Mouse (Mus musculus) embryonic facial prominence, embryonic 12.5 days (tissue): ENCODE measurements at regions not wholly inside any gene's neighbourhood (a gene's known extent, or its start where the extent isn't known, plus 50 kb on each side); places are given as distances from the start of the nearest gene placed in this dataset.

Experiments
- ATAC-seq: fragments of 200-750 bp; cut with Nextera tagmentation; 2 replicates; pipeline ENCODE4 v1.8.0; 2017; ENCODE audit not compliant: insufficient number of reproducible peaks, insufficient read depth, low FRiP score, low TSS enrichment
- H3K27ac ChIP-seq: fragments of 300-500 bp; sonication (generic); 2 replicates; pipeline ENCODE4 v1.5.1; 2016; ENCODE audit warnings: mild to moderate bottlenecking
- H3K27me3 ChIP-seq: fragments of 300-500 bp; sonication (generic); 2 replicates; pipeline ENCODE4 v1.6.1; 2016; ENCODE audit warnings: mild to moderate bottlenecking, moderate library complexity
- H3K36me3 ChIP-seq: fragments of 300-500 bp; sonication (generic); 2 replicates; pipeline ENCODE4 v1.6.1; 2016; ENCODE audit warnings: mild to moderate bottlenecking
- H3K4me1 ChIP-seq: fragments of 300-500 bp; sonication (generic); 2 replicates; pipeline ENCODE4 v1.6.1; 2016
- H3K4me2 ChIP-seq: fragments of 300-500 bp; sonication (generic); replicated peaks from 2 replicates; pipeline ENCODE4 v1.6.1; 2016; ENCODE audit warnings: mild to moderate bottlenecking, moderate library complexity
- H3K4me3 ChIP-seq: fragments of 300-500 bp; sonication (generic); 2 replicates; pipeline ENCODE4 v1.5.1; 2016; ENCODE audit warnings: mild to moderate bottlenecking
- H3K9ac ChIP-seq: fragments of 300-500 bp; sonication (generic); 2 replicates; pipeline ENCODE4 v1.6.1; 2016; ENCODE audit warnings: mild to moderate bottlenecking, moderate library complexity
- H3K9me3 ChIP-seq: fragments of 300-500 bp; sonication (generic); 2 replicates; pipeline ENCODE4 v1.6.1; 2016; ENCODE audit warnings: mild to moderate bottlenecking, moderate library complexity
- WGBS: fragments of 180-500 bp; shearing (Covaris S2); methylation state at CpG from one replicate; pipeline ENCODE4 v1.1.7; 2016; 5-methylcytosine and 5-hydroxymethylcytosine counted together

DNA sequence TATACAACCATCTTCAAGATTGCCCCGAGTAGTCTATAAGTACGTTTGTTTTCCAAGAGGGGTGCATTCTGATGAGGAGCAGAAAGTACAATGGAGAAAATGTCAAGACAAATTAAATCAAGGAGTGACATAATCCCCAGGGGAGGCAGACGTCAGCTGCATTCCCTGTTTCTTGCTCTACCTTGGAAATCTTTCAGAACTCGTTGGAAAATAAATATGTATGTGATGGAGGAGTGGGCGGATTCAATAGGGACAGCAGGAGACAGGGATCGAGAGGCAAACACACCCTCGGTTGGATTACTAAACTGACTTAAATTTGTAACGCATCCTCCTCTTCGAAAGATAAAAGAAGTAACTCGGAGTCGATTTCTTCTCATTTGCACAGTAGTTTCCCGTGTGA, 164.8 kb upstream of the Klf4 start:
- ATAC-seq = no peak
- Histone ChIP-seq H3K4me1 (peaks cover 11% of the 10 kb centered on the region), H3K27ac (no peak overlapping the region), H3K9me3 (no peaks in the 10 kb centered on the region), H3K36me3 (no peaks in the 10 kb centered on the region), H3K4me3 (no peak overlapping the region), H3K27me3 (no peaks in the 10 kb centered on the region), H3K4me2 (no peak overlapping the region), H3K9ac (no peak overlapping the region)
- 56% methylated on average over 12 of the region's 12 CpGs for WGBS

DNA sequence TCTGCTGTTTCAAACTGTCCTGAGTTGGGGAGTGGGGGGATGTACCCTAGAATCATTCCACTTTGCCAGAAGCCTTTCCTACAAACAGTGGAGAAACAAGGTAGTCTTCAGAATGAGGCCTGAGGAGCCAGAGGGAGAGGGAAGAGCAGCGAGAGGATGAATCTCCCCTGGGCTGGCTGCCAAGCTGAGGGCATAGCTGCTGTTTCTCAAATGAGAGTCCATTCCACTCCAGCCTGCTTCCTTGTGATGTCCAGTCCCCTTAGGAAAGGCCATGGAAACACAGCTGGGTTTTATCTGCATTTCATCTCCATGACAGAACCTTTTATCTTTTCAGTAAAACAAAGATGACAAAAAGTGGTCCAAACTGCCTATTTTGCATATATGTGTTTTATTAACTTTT, 164.2 kb upstream of the Klf4 start:
- Histone ChIP-seq H3K36me3 (no peaks in the 10 kb centered on the region), H3K4me2 (no peak overlapping the region), H3K9me3 (no peaks in the 10 kb centered on the region), H3K4me1 (peaks cover 11% of the 10 kb centered on the region), H3K27me3 (no peaks in the 10 kb centered on the region), H3K4me3 (no peak overlapping the region), H3K9ac (no peak overlapping the region), H3K27ac (no peak overlapping the region)
- ATAC-seq = no peak
- 16% methylated on average over 1 of the region's 1 CpGs for WGBS

DNA sequence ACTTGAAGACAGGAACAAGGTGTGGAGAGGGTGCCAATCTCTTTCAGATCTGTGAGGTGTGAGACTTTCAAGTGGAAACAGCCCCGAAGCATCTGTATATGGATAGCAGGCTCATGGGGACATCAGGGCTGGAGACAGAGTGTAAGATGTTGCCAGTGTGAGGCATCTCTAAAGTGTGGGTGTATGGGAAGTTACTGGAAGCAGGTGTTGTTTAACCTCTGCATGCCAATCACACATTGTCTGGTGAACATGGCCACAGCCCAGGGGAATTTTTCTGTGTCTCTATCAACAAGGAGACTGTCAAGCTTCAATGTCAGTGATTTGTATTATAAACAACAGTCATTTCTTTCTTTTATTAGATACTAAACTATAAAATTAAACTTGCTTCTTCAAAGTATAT, 163.0 kb upstream of the Klf4 start:
- no peak overlapping the region for H3K9ac ChIP-seq
- WGBS = 81% methylated on average over 1 of the region's 1 CpGs
- no peak for ATAC-seq
- H3K4me1 ChIP-seq = peaks cover 11% of the 10 kb centered on the region
- no peak overlapping the region for H3K4me2 ChIP-seq
- no peaks in the 10 kb centered on the region for H3K36me3 ChIP-seq
- no peaks in the 10 kb centered on the region for H3K9me3 ChIP-seq
- H3K4me3 ChIP-seq = no peak overlapping the region
- H3K27me3 ChIP-seq = no peaks in the 10 kb centered on the region
- no peak overlapping the region for H3K27ac ChIP-seq

DNA sequence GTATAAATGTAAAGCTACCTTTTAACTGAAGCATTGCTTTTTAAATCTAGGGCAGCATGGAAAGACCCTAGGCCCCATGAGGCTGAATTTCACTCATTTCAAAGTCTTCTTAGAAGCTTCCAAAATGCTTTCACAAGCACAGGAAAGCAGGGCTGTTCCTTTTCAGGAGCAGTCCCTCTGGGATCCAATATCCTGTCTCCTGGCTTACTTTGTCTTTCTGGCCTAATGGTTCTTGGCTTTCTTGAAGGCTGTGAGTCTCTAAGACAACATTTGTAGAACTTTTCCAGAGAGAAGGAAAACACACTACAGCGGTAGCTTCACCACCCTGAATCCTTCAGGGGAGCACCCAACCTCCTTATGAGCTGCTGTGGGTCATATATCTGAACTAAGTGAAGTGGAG, 157.2 kb upstream of the Klf4 start:
- Histone ChIP-seq H3K9ac (no peak overlapping the region), H3K36me3 (no peaks in the 10 kb centered on the region), H3K4me1 (0 out of 2 replicates have a peak, but pooled peaks cover 2% of the 10 kb centered on the region), H3K9me3 (no peaks in the 10 kb centered on the region), H3K27me3 (no peaks in the 10 kb centered on the region), H3K27ac (no peak overlapping the region), H3K4me2 (no peak overlapping the region), H3K4me3 (no peak overlapping the region)
- ATAC-seq = no peak
- WGBS = 71% methylated on average over 1 of the region's 1 CpGs

DNA sequence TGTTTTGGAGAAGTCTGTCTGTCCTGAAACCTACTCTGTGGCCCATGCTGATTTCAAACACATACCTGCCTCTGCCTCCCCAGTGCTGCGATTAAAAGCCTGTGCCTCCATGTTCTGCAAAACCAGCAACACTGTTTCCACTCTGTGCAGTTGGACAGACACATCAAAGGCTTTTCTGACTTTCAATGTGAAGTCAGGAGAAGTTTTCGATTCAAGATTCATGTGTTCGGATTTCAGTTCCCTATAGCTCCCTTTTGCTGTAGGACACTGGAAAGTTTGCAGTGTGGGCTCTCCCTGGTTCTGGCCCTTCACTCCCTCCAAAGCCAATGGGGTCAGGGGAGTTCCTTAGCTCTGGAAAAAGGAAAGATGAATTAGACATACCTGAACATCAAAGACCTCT, 154.5 kb upstream of the Klf4 start:
- Histone ChIP-seq H3K4me3 (no peak overlapping the region), H3K4me2 (no peak overlapping the region), H3K27me3 (no peaks in the 10 kb centered on the region), H3K36me3 (no peaks in the 10 kb centered on the region), H3K9me3 (no peaks in the 10 kb centered on the region), H3K9ac (no peak overlapping the region), H3K4me1 (0 out of 2 replicates have a peak, but pooled peaks cover 2% of the 10 kb centered on the region), H3K27ac (no peak overlapping the region)
- WGBS = 85% methylated on average over 3 of the region's 3 CpGs
- no peak for ATAC-seq

DNA sequence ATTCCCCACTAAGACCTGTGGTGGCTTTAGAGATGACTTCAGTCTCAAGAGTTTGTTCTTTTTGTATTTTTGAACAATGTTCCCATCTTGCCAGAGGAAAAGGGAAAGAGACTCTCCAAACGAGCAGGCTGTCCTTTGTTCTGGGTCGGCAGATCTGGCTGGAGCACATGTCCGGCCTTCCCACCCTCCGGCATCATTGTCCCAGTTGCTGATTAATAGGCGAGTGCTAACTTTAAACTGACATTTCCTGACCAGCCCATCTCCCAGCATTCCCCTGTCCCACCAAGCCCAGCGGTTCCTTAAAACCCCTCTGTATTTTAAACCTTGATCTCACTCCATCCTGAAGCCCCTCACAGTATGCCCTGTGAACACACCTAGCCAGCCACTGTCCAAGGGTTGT, 140.0 kb upstream of the Klf4 start:
- Histone ChIP-seq H3K9me3 (no peaks in the 10 kb centered on the region), H3K4me1 (no peaks in the 10 kb centered on the region), H3K4me3 (no peak overlapping the region), H3K27ac (no peak overlapping the region), H3K9ac (no peak overlapping the region), H3K36me3 (no peaks in the 10 kb centered on the region), H3K4me2 (no peak overlapping the region), H3K27me3 (no peaks in the 10 kb centered on the region)
- WGBS = 70% methylated on average over 6 of the region's 6 CpGs
- no peak for ATAC-seq

DNA sequence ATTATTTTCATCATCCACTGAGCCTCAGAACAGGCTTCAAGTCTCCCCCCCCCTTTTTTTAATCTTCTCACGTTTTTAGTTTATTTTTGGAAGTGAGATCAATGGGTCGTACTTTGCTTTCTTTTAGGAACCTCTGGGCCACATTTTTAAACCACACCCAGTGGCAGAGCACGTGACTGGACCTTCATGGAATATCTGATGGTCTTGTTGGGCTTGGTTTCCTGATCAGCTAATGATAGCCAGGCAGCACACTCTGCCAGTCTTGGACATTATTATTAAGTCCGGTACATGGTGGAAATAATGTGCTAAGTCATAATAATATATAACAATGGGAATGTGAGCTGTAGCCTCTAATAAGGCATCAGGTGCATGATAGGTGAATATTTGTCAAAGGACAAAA, 138.0 kb upstream of the Klf4 start:
- H3K4me3 ChIP-seq = no peak overlapping the region
- H3K4me1 ChIP-seq = no peaks in the 10 kb centered on the region
- no peak for ATAC-seq
- H3K27me3 ChIP-seq = no peaks in the 10 kb centered on the region
- H3K9me3 ChIP-seq = no peaks in the 10 kb centered on the region
- H3K27ac ChIP-seq = no peak overlapping the region
- no peak overlapping the region for H3K9ac ChIP-seq
- 68% methylated on average over 4 of the region's 4 CpGs for WGBS
- no peak overlapping the region for H3K4me2 ChIP-seq
- no peaks in the 10 kb centered on the region for H3K36me3 ChIP-seq

DNA sequence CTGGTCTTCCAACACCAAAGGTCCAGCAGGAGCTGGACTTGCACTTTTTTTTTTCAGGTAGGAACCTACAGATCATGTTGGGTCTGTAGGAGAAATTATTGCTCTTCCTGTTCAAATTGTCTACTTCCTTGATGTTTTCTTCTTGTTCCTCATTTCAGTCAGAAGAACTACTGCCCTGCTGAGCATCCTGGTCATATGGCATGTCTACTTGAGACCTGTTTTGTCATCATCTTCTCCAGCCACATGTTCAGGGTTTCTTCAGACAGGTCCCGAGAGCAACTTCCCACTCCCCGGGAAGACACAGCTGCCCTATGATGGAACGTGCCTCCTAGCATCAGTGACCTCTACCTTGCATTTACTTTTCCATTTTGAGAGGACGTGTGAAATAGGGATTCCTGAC, 132.6 kb upstream of the Klf4 start:
- Histone ChIP-seq H3K27me3 (no peaks in the 10 kb centered on the region), H3K36me3 (no peaks in the 10 kb centered on the region), H3K4me1 (0 out of 2 replicates have a peak, but pooled peaks cover 2% of the 10 kb centered on the region), H3K4me3 (no peak overlapping the region), H3K27ac (no peak overlapping the region), H3K9me3 (no peaks in the 10 kb centered on the region), H3K4me2 (no peak overlapping the region), H3K9ac (no peak overlapping the region)
- 86% methylated on average over 4 of the region's 4 CpGs for WGBS
- no peak for ATAC-seq

DNA sequence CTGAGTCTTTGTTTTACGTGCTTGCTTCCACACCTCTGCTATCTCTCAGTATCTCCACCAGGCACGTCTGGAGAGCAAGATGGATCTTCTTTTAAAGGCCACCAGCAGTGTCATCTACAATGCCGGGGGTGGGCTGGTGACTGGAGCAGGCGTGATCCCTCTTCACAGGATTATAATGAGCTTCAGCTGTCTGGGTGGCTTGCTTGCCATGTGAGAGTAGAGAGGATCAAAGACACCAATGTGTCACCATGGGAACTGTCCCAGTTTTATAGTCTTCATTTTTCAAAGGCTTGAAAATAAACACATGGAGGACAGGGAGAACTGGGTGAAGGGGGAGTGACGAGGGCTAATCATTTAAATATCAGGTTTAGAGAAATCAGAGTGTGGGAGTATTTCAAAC, 131.6 kb upstream of the Klf4 start:
- 57% methylated on average over 5 of the region's 5 CpGs for WGBS
- H3K4me2 ChIP-seq = no peak overlapping the region
- no peak overlapping the region for H3K9ac ChIP-seq
- H3K27ac ChIP-seq = no peak overlapping the region
- ATAC-seq = no peak
- H3K9me3 ChIP-seq = no peaks in the 10 kb centered on the region
- H3K4me3 ChIP-seq = no peak overlapping the region
- no peaks in the 10 kb centered on the region for H3K36me3 ChIP-seq
- H3K4me1 ChIP-seq = peaks cover 2% of the 10 kb centered on the region; the same call in 1 of the 2 replicates
- H3K27me3 ChIP-seq = no peaks in the 10 kb centered on the region

DNA sequence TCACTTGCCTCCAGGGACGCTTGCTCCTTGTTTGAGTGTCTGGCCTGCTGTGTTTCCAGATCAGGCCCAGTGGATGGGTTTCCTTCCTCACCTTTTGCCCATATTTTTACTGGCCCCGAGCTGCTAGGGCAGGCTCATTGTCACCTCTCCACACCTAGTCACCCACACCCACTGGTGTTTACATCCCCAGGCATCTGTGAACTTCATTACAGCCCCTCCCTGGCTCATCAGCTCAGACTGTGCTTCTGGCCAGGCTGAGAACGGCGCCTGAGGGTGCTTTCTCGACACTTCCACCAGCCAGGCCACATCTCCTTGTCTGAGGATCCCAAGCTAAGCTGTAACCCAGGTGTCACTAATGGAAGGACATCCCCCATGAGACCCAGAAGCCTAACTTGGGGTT, 129.8 kb upstream of the Klf4 start:
- Histone ChIP-seq H3K27me3 (no peaks in the 10 kb centered on the region), H3K9ac (no peak overlapping the region), H3K4me2 (no peak overlapping the region), H3K9me3 (no peaks in the 10 kb centered on the region), H3K36me3 (no peaks in the 10 kb centered on the region), H3K27ac (no peak overlapping the region), H3K4me3 (no peak overlapping the region), H3K4me1 (peaks cover 9% of the 10 kb centered on the region; the same call in 1 of the 2 replicates)
- no peak for ATAC-seq
- 59% methylated on average over 5 of the region's 5 CpGs for WGBS

DNA sequence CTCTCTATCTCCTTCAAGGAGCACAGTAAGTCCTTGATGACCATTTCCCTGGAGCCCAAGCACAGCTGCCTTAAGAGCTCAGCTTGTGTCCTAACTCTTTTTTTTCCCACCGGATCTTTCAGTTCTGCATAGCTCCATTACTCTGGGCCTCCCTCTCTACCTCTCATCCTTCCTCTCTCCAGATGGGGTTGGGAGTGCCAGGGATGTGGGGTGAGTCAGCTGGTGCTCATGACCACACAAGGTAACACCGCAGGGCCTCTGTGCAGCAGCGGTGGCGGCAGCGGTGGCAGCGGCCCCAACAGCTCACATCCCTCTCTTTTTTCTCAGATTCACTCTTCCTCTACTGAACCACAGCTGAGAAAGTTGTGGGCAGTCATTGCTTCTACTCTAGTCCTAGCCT, 126.6 kb upstream of the Klf4 start:
- H3K36me3 ChIP-seq = no peaks in the 10 kb centered on the region
- H3K4me2 ChIP-seq = no peak overlapping the region
- H3K9ac ChIP-seq = no peak overlapping the region
- peaks cover 9% of the 10 kb centered on the region; the same call in 1 of the 2 replicates for H3K4me1 ChIP-seq
- ATAC-seq = no peak
- no peaks in the 10 kb centered on the region for H3K27me3 ChIP-seq
- WGBS = 93% methylated on average over 6 of the region's 6 CpGs
- no peak overlapping the region for H3K27ac ChIP-seq
- H3K9me3 ChIP-seq = no peaks in the 10 kb centered on the region
- H3K4me3 ChIP-seq = no peak overlapping the region

DNA sequence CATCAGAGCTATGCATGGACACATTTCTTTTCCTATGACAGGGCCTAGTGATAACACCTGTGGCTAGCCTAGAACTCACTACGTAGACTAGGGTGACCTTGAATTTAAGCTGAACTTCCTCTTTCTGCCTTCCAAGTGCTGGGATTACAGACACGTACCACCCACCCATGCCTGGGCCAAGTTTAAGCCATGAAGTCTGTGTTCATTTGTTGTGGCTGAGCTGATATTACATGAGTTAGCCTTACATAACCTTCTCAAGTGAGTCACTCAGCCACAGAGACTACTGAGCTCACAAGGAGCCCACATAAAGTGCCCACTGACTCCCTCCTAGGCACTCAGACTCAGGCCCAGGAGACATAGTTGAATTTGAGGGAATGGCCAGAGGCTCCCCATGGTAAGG, 123.1 kb upstream of the Klf4 start:
- Histone ChIP-seq H3K9ac (no peak overlapping the region), H3K27ac (no peak overlapping the region), H3K4me1 (peaks cover 16% of the 10 kb centered on the region), H3K4me2 (no peak overlapping the region), H3K4me3 (no peak overlapping the region), H3K36me3 (no peaks in the 10 kb centered on the region), H3K27me3 (0 out of 2 replicates have a peak, but pooled peaks cover 6% of the 10 kb centered on the region), H3K9me3 (no peaks in the 10 kb centered on the region)
- WGBS = 90% methylated on average over 2 of the region's 2 CpGs
- ATAC-seq = no peak

DNA sequence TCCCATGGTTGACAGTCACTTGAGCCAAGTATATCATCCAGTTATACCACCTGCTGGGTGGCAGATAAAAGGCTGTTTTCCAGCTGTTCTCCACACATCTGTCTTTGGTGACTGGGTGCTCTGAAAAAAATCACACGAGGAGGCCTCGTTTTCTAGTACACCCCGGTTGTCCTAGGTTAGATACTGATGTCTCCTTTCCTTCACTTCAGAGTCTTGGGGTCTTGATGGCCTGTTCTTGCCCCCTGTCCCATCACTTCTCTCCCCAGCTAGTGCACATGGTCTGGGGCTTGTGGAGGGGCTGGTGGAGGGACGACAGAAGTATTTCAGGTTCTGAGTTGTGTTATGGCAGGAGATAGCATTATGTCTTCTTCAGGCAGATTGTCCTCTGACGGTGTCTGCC, 120.4 kb upstream of the Klf4 start:
- ATAC-seq = no peak
- H3K27me3 ChIP-seq = 0 out of 2 replicates have a peak, but pooled peaks cover 6% of the 10 kb centered on the region
- 81% methylated on average over 5 of the region's 5 CpGs for WGBS
- no peaks in the 10 kb centered on the region for H3K36me3 ChIP-seq
- peak overlapping the region; percentile 65 for H3K4me2 ChIP-seq
- peaks cover 20% of the 10 kb centered on the region for H3K4me1 ChIP-seq
- no peaks in the 10 kb centered on the region for H3K9me3 ChIP-seq
- H3K27ac ChIP-seq = no peak overlapping the region
- no peak overlapping the region for H3K9ac ChIP-seq
- 0 out of 2 replicates have a peak overlapping the region, but pooled peaks have one; percentile 51 for H3K4me3 ChIP-seq
